Mouse (Mus musculus) E14TG2a.4 (cell line): Measurements from ENCODE around the gene Gfm2.

Experiments
- CTCF ChIP-seq: conservative IDR thresholded peaks from 2 replicates; pipeline ENCODE4 v1.5.1; 2014; ENCODE audit warnings: low read length
- NANOG ChIP-seq: IDR thresholded peaks from 2 replicates; pipeline ENCODE4 v1.6.1; 2014; ENCODE audit warnings: borderline replicate concordance, low read length, mixed read lengths
- POU5F1 ChIP-seq: IDR thresholded peaks from 2 replicates; pipeline ENCODE4 v1.6.1; 2014; ENCODE audit warnings: low read length, borderline replicate concordance

DNA sequence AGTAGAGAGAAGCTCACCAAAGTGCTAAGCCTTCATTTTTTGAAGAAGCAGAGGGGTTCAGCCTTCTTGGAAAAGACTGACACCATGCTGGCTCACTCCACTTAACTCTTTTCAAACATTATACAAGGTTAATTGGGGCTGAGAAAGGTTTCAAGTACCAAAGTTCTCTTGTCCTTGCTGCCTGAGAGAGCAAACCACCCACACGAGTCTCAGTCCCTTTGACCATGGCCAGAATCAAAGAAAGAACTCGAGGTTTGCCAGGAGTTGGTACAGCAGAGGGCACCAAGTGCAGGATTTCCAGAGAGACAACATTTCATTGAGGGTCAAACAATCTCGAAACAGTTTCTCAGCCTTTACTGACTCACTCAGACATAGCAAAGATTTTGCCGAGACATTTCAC lies 28.7 kb upstream of the Gfm2 start:
- TF ChIP-seq CTCF, result no peak
- TF ChIP-seq POU5F1, result no peak
- no peak for TF ChIP-seq NANOG
